Mouse (Mus musculus): ENCODE measurements around the gene Il23a.

DNA sequence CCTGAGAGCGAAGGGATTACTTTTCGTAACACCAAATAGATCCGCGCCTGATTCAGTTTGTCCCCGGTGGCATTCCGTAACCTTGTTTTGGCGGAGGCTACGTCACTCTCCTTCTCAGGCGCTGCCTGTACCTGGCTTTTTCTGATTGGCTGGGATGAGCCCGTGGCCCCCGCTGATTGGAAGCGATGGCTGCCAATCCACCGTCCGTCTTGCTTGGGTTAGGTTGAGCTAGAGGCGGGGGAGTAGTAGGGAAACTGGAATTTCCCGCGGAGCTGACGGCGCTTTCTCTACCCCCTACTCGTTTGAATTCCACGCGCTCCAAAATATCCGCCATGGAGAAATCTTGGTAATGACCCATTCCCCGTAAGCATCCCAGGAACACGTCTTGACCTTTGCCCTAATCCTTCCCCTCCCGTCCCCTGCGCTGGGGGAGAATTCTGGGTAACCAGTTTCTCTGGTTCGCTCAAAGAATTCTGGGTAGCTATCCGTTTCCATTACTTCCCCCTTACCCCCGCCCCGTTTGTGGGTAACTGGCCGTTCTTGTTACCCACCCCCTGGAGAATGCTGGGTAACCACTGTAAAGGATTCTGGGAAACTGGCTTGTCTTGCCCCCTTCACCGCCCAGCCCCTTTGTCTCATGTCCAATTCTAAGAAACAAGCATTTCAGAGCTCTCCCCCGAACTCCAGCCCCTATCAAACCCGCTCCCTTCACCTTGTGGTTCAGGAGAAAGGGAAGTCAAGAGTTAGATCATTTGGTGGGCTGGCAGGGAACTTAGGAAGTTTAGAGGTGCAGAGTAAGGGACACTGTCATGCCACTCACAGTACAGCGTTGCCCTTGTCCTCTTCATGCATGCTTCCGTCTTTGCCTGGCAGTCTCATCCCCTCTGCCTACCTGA, 4.8 kb upstream of the Il23a start, which contains the start of gene Pan2:
- TF ChIP-seq HCFC1 (IDR thresholded peaks at IDR 0.05; ENCODE audit: borderline replicate concordance, insufficient read depth, low read length) (peak; percentile 66; the same call in 1 of the 2 replicates), CHD2 (IDR thresholded peaks at IDR 0.05; ENCODE audit: low read depth, low read length) (peak; percentile 92)
